Mouse (Mus musculus) heart, embryonic 16.5 days (tissue): ENCODE measurements around the gene Wrap73. TPM values are rescaled to one million over a fixed set of nuclear protein-coding genes. Genes with fewer than 3 reads are reported as not detected.
A peak's percentile ranks its signal among the peaks of the same experiment; 100 is the strongest.

ENCODE experiments used
- ATAC-seq: fragments of 200-750 bp; cut with Nextera tagmentation; replicated peaks from 2 replicates; pipeline ENCODE4 v1.8.0; 2017; ENCODE audit warnings: moderate number of reproducible peaks; ENCODE audit not compliant: insufficient read depth, low FRiP score; ENCODE audit errors: extremely low read depth
- H3K27ac ChIP-seq: fragments of 300-500 bp; sonication (generic); 2 replicates; pipeline ENCODE4 v1.5.1; 2014; ENCODE audit warnings: mild to moderate bottlenecking, low read length, control low read depth, moderate library complexity
- H3K27me3 ChIP-seq: fragments of 300-500 bp; sonication (generic); 2 replicates; pipeline ENCODE4 v1.6.1; 2014; ENCODE audit warnings: low read length, mixed read lengths; ENCODE audit not compliant: control insufficient read depth, insufficient read depth
- H3K36me3 ChIP-seq: fragments of 300-500 bp; sonication (generic); 2 replicates; pipeline ENCODE4 v1.6.1; 2014; ENCODE audit not compliant: control insufficient read depth, insufficient read depth
- H3K4me1 ChIP-seq: fragments of 300-500 bp; sonication (generic); 2 replicates; pipeline ENCODE4 v1.6.1; 2014; ENCODE audit warnings: low read length, mixed read lengths; ENCODE audit not compliant: control insufficient read depth, insufficient read depth
- H3K4me2 ChIP-seq: fragments of 300-500 bp; sonication (generic); 2 replicates; pipeline ENCODE4 v1.6.1; 2014; ENCODE audit warnings: low read depth, mild to moderate bottlenecking, control low read depth, low read length
- H3K4me3 ChIP-seq: fragments of 300-500 bp; sonication (generic); 2 replicates; pipeline ENCODE4 v1.5.1; 2014; ENCODE audit warnings: mild to moderate bottlenecking, control low read depth, low read length
- H3K9ac ChIP-seq: fragments of 300-500 bp; sonication (generic); 2 replicates; pipeline ENCODE4 v1.6.1; 2014; ENCODE audit warnings: low read length, control low read depth
- H3K9me3 ChIP-seq: fragments of 300-500 bp; sonication (generic); replicated peaks from 2 replicates; pipeline ENCODE4 v1.6.1; 2016; ENCODE audit warnings: low read length; ENCODE audit not compliant: control insufficient read depth
- WGBS: fragments of 180-500 bp; shearing (Covaris S2); extraction: QIAGEN DNeasy Blood & Tissue Kit; methylation state at CpG from one replicate; pipeline ENCODE4 v1.1.7; 2014; 5-methylcytosine and 5-hydroxymethylcytosine counted together
- polyA plus RNA-seq: library from polyadenylated mRNA; unstranded; fragments of >200 nt; fragmentation: Nextera tagmentation; extraction: Ambion mirVana; gene quantifications from 2 replicates; pipeline ENCODE4 v1.2.1, GENCODE M21; 2015

The Wrap73 gene
- polyA plus RNA-seq, 1 experiment from 2014 or later = 23.5 TPM

- ATAC-seq = no peak
- Histone ChIP-seq H3K27me3 (peaks cover 20% of the 10 kb centered on the region), H3K9ac (no peak overlapping the region), H3K4me3 (no peak overlapping the region), H3K4me2 (no peak overlapping the region), H3K36me3 (peaks cover 7% of the 10 kb centered on the region; the same call in 1 of the 2 replicates), H3K27ac (no peak overlapping the region), H3K4me1 (peaks cover 24% of the 10 kb centered on the region), H3K9me3 (no peaks in the 10 kb centered on the region)
- WGBS = 78% methylated on average over 3 of the region's 3 CpGs
These were observed 2.5 kb downstream of the Wrap73 start for GRCm38 (mm10) chr4:154144712-154145111.

- ATAC-seq = no peak
- H3K4me3 ChIP-seq = no peak overlapping the region
- WGBS = 80% methylated on average over 10 of the region's 10 CpGs
- H3K27ac ChIP-seq = no peak overlapping the region
- no peaks in the 10 kb centered on the region for H3K9me3 ChIP-seq
- peaks cover 12% of the 10 kb centered on the region for H3K36me3 ChIP-seq
- H3K9ac ChIP-seq = no peak overlapping the region
- peaks cover 5% of the 10 kb centered on the region for H3K27me3 ChIP-seq
- peaks cover 11% of the 10 kb centered on the region for H3K4me1 ChIP-seq
- no peak overlapping the region for H3K4me2 ChIP-seq
These were observed 4.2 kb downstream of the Wrap73 start for GRCm38 (mm10) chr4:154146342-154146741.

DNA sequence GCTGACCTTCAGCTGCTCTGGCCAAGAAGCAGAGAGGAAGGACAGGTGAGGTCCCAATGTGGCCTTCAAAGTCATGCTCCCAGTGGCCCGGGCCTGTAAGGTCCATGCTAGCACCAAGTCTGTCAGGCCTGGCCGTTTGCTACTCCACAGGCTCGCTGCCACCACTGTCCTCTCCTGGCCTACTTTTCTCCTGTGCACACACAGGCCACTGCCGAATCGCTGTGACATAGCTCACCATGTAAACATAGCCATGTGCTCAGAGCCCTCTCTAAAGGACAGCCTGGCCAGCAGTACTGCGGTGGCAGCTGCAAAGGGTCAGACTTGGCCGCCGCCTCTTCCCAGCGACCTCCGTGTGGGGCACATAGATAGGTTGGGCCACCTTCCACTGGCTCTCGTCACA is 11.9 kb downstream of the Wrap73 start:
- no peaks in the 10 kb centered on the region for H3K27me3 ChIP-seq
- H3K27ac ChIP-seq = no peak overlapping the region
- whole genome bisulfite sequencing = 69% methylated on average over 11 of the region's 11 CpGs
- no peak overlapping the region for H3K4me2 ChIP-seq
- ATAC-seq = no peak
- no peak overlapping the region for H3K4me3 ChIP-seq
- H3K36me3 ChIP-seq = peaks cover 50% of the 10 kb centered on the region
- peaks cover under 1% of the 10 kb centered on the region for H3K4me1 ChIP-seq
- no peak overlapping the region for H3K9ac ChIP-seq
- no peaks in the 10 kb centered on the region for H3K9me3 ChIP-seq

GRCm38 (mm10) chr4:154156050-154156449 is 13.9 kb downstream of the Wrap73 start:
- Histone ChIP-seq H3K27me3 (no peaks in the 10 kb centered on the region), H3K4me1 (peaks cover 8% of the 10 kb centered on the region), H3K27ac (no peak overlapping the region), H3K9ac (no peak overlapping the region), H3K4me2 (no peak overlapping the region), H3K9me3 (no peaks in the 10 kb centered on the region), H3K36me3 (peaks cover 46% of the 10 kb centered on the region), H3K4me3 (no peak overlapping the region)
- WGBS = 78% methylated on average over 7 of the region's 7 CpGs
- ATAC-seq = no peak

GRCm38 (mm10) chr4:154157970-154158662 is 15.9 kb downstream of the Wrap73 start:
- H3K4me2 ChIP-seq = no peak overlapping the region
- H3K9ac ChIP-seq = no peak overlapping the region
- H3K9me3 ChIP-seq = no peaks in the 10 kb centered on the region
- no peak overlapping the region for H3K27ac ChIP-seq
- peaks cover 14% of the 10 kb centered on the region for H3K4me1 ChIP-seq
- H3K4me3 ChIP-seq = no peak overlapping the region
- H3K36me3 ChIP-seq = peaks cover 32% of the 10 kb centered on the region
- 91% methylated on average over 14 of the region's 14 CpGs for WGBS
- no peak for ATAC-seq
- no peaks in the 10 kb centered on the region for H3K27me3 ChIP-seq

GRCm38 (mm10) chr4:154159002-154159401 is 16.8 kb downstream of the Wrap73 start:
- WGBS = 16% methylated on average over 6 of the region's 6 CpGs
- Histone ChIP-seq H3K4me2 (no peak overlapping the region), H3K9ac (no peak overlapping the region), H3K9me3 (no peaks in the 10 kb centered on the region), H3K27ac (no peak overlapping the region), H3K36me3 (peaks cover 32% of the 10 kb centered on the region), H3K4me3 (no peak overlapping the region), H3K4me1 (peaks cover 14% of the 10 kb centered on the region), H3K27me3 (no peaks in the 10 kb centered on the region)
- no peak; the same call in 1 of the 2 replicates for ATAC-seq

DNA sequence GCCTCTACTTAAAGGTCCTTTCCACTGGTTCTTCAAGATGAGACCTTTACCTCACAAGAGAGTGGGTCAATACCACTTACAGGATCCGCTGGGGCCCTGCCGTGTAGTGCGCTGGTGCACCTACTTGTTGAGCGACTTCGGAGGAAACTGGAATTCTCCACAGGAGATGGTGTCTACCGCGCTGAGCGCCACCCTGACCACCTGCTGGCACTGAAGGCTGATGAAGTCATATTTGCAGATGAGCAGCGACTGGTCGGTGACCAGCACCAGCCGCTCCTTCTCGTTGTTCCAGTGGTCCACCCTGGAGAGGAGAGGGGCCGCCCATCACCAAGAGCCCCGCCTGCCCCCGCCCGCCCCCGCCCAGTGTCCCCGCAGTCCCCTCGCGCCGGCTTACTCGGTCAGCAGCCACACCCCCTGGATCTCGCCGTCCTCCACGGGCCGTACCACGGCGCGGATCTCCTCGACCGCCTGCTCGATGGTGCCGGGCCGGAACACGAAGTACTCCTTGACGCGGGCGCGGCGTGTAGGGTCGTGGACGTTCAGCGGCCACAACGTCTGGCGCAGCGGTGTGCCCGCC is 17.9 kb downstream of the Wrap73 start:
- Histone ChIP-seq H3K27me3 (no peaks in the 10 kb centered on the region), H3K9ac (peak overlapping the region; percentile 91), H3K4me2 (peak overlapping the region; percentile 85), H3K4me1 (peaks cover 14% of the 10 kb centered on the region), H3K27ac (peak overlapping the region; percentile 80), H3K4me3 (peak overlapping the region; percentile 96), H3K36me3 (peaks cover 30% of the 10 kb centered on the region), H3K9me3 (no peaks in the 10 kb centered on the region)
- ATAC-seq = peak; percentile 53
- WGBS = under 1% methylated on average over 43 of the region's 47 CpGs

- Histone ChIP-seq H3K4me3 (peak within 1 kb of the TSS; percentile 96), H3K4me1 (peaks cover 14% of the 10 kb centered on the region), H3K4me2 (peak within 1 kb of the TSS; percentile 90), H3K27me3 (no peaks in the 10 kb centered on the region), H3K27ac (peak within 1 kb of the TSS; percentile 80), H3K9ac (peak within 1 kb of the TSS; percentile 92), H3K9me3 (no peaks in the 10 kb centered on the region), H3K36me3 (peaks cover 28% of the 10 kb centered on the region)
- WGBS = under 1% methylated on average over 71 of the region's 75 CpGs
- peak; percentile 95 for ATAC-seq
These were observed 18.6 kb downstream of the Wrap73 start, which contains the start of gene Tprgl for GRCm38 (mm10) chr4:154160538-154161390. Gene Tprgl (minus strand): TSS chr4:154160666.

- ATAC-seq = no peak
- WGBS = 17% methylated on average over 7 of the region's 7 CpGs
- Histone ChIP-seq H3K27ac (no peak overlapping the region), H3K36me3 (peaks cover 6% of the 10 kb centered on the region), H3K9ac (no peak overlapping the region), H3K9me3 (no peaks in the 10 kb centered on the region), H3K4me2 (no peak overlapping the region), H3K27me3 (peaks cover under 1% of the 10 kb centered on the region), H3K4me3 (no peak overlapping the region), H3K4me1 (peaks cover 14% of the 10 kb centered on the region)
These were observed 21.1 kb downstream of the Wrap73 start for GRCm38 (mm10) chr4:154163296-154163695.
